Mouse (Mus musculus) embryo, embryonic 9.5 days (tissue): ENCODE results near the gene Aarsd1.
"Not testable (repeated sequence)": the region's sequence is repeated elsewhere in the genome, so short reads cannot be mapped to it uniquely, and the experiment has no call there.

ENCODE experiments used
- DNase-seq: peaks from one replicate; pipeline ENCODE4 v3.0.0-alpha.2; 2017; ENCODE audit errors: extremely low spot score

Gene Aarsd1

DNA sequence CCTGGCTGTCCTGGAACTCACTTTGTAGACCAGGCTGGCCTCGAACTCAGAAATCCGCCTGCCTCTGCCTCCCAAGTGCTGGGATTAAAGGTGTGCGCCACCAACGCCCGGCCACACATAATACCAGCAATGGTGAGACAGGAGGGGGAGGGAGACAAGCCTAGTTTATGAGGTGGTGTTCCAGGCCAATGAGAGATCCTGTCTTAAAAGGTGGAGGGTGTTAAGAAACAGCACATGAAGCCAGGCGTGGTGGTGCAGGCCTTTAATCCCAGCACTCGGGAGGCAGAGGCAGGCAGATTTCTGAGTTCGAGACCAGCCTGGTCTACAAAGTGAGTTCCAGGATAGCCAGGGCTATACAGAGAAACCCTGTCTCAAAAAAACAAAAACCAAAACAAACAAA, 39.2 kb downstream of the Aarsd1 start:
- DNase-seq = not testable (repeated sequence)

DNA sequence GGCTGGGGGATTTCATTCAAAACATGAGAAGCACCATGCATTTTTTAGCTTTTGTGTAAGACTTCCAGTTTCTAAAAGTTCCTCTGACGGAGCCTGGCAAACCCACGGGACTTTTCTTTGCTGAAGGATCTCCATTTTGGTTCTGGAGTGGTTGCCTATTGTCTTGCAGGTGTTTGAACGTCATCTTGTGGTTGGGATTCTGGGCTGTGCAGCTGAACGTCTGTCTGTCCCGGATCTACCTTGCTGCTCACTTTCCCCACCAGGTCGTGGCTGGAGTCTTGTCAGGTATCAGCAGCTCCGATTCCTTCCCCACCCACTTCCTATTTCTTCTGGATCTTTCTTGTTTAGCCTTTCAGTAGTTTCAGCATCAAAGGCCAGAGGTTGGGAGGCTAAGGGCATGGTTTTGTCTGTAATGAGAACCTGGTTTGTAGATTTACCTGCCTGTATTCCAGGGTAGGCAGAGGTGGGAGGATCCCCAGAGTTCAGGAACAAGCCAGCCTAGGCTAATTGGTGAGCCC, 42.9 kb downstream of the Aarsd1 start:
- no peak for DNase-seq

DNA sequence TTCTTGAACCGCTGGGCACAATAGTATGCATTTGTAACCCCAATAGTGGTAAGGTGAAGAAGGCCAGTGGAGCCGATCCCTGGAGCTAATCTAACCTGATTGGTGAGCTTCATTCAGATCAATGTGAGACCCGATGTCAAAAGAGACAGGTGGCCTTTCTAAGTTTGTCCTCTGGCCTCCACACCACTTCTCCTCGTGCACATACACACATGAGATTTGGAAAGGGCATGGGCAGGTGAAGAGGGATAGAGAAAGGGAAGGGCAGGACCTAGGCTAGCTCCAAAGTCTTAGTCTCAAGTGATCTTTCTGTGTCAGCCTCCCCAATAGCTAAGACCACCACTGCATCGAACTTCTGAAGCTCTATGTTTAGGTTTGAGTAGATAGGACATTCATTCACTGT, 47.3 kb downstream of the Aarsd1 start:
- no peak for DNase-seq

DNA sequence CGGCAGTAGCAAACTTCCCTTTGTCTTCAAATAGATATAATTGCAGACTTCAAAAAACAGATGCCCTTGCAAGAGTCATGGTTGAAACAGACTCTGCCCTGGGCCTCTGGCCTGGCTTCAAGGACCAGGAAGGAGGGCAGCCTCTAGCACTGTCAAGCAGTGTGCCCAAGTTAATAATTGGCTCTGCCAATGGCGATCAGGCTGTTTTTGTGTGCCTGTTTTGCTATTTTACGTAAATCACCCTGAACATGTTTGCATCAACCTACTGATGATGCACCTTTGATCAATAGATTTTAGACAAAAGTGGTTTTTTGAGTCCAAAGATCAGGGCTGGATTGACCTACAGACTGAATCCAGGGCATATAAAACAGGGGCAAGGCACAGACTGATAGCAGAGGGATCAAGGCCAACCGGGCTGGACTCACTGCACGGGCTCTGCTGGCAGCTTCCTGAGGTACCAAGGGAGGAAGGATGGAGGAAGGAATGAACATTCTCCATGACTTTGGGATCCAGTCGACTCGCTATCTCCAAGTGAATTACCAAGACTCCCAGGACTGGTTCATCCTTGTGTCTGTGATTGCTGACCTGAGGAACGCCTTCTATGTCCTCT, 50.0 kb downstream of the Aarsd1 start, which contains the start of gene G6pc:
Gene G6pc, plus strand, starts transcription at position 236 of the 610 bp plus-strand sequence.
- DNase-seq = no peak

DNA sequence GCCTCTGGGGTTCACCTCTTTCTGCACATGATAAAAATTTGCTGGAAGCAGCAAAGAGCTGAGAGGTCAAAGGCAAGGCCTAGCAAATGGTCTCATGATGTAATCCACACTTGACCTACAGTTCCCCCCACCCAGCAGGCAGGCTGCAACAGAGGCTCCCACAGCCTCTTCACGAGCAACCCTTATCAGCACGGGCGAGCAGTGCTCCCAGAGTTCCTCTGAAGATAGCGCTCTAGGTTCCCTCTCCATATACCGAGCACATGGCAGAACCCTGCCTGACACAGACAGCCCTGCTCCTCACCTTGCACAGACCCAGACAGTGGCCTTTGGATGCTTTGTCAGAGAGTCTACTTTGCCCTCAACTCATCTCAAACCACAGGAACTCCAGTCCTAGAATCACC, 52.9 kb downstream of the Aarsd1 start:
- no peak for DNase-seq

DNA sequence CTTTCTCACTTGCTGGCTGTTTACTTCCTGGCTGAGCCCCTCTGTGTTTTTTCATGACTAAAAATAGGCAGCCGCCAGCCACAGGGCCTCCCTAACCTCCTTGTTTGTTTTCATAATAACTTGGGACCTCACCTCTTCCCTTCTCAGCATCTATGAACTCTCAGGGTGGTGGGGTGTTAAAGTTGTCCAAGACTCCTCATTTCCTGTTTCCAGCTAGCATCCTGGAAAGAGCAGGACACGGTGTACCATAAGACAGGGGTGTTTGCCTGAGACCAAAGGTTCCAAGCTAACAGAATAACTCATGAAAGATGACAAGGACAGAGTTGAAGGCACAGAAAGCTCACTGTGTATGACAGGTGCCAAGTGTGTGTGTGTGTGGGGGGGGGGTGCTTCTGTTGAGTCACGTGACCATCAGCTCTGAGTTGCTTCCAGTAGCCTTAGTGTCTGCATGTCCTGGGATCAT, 56.7 kb downstream of the Aarsd1 start:
- DNase-seq = no peak

DNA sequence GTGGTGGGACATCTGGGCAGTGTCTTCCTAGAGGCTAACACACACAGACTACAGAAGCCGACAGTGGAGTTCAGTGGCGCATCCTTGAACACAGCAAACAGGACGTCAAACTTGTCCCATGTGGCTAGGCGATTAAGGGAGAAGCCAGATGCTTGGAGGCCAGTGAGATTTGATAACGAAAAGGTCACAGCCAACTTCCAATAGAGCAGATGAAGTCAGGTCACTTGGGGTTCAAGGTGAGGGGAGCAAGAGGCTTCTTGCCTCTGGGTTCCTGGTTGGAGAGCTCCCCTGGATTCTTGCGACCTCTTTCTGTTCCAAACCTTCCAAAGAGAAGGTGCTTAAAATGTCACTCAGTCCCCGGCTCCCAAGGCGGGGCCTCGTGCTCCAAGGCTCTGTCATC, 57.6 kb downstream of the Aarsd1 start:
- no peak for DNase-seq

DNA sequence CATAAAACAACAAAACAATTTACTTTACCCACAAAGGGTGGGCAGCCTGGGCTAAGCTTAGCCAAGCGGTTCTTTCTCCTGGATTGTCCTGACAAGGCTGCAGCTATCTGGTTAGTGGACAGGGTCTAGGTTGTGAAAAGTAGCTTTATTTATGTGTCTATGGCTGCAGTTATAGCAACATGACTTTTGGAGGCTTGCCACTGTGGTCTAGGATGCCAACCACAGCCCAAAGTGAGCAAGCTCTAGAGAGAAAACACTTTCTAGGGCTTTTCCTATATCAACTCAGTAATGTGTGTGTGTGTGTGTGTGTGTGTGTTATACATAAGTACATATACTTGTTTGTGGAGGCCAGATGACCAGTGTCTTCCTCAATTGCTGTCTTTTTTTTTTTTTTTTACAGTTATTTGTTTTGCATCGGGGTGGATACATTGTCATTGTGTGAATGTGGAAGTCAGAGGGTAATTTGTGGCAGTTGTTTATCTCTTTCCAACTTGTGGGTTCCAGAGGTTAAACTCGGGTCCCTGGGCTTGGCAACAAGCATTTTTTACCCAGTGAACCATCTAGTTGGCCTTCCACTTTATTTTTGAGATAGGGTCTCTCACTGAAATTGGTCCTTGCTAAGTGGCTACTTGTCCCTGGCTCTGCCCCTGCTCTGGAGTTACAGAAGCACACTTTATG, 59.8 kb downstream of the Aarsd1 start:
- no peak for DNase-seq
